Mouse (Mus musculus) cerebellum, postnatal 10 days (tissue): ENCODE measurements at regions not wholly inside any gene's neighbourhood (a gene's known extent, or its start where the extent isn't known, plus 50 kb on each side); places are given as distances from the start of the nearest gene placed in this dataset.

Experiments
- DNase-seq, 2 experiments: peaks; one replicate each; pipeline ENCODE4 v3.0.0; 2021; ENCODE audit warnings: mixed read lengths in 2 of 2

GRCm38 (mm10) chr6:117427351-117428142 is 259.2 kb downstream of the Cxcl12 start:
- no peak for DNase-seq

DNA sequence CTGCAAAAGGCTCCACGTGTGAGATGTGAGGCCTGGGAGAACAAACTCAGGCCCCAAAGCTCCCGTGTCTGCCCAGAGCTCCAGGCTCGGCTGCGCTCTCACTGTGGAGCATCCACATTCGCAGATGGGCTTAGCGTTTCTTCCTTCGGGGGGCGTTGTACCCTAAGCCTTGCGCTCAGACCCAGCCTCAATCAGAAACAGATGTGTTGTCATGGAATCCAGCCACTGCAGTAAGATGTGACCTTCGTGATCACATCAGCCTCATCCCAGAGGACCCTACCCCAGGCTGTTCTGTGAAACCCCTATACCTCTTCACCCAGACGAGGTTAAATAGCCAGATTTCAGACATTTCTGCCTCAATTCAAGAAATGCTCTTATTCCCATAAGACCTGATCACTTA is 260.1 kb downstream of the Cxcl12 start:
- DNase-seq = no peak

DNA sequence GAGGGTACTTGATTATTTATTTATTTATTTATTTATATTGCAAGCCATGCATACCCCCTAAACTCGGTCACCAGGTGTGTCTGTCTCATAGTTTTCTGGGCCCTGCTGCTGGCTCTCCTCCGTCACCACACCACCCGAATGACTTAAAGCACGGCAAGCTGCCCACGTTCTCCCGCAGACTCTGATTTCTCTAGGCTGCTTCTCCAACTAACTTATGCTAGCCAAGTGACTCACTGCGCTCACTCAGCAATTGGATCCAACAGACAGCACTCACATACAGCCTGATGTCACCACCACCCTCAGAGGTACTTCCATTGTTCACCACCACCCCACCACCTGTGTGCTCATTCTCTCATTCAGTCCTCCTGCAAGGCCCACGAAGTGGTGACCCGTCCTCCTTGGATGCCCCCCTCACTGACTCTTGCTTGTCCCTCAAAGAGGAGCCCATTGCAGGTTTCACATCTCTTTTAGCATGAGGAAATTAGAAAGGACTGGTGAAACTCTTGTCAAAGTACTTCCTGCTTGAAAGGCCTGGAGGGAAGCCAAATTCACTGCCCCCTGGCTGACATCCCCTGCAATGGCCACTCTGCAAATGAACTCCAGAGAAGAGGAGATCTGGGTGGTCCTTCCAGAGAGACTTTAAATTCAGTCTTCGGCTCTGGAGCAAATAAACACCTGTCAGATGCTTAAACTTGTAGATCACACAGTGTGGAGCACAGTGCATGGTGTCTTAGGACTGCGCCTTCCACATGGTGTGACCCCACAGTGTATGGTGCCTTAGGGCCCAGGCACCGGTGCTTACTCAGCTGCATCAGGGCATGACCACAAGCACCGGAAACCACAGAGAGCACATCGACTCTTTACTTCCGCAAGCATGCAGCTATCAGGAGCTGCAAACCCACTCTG is 262.8 kb downstream of the Cxcl12 start:
- peak; percentile 48 to 64 for DNase-seq

GRCm38 (mm10) chr6:117436851-117437250 is 268.5 kb downstream of the Cxcl12 start:
- DNase-seq = no peak

- peak; percentile 36 to 54 for DNase-seq
These were observed 269.2 kb downstream of the Cxcl12 start for GRCm38 (mm10) chr6:117437411-117438101.

- no peak for DNase-seq
These were observed 280.3 kb downstream of the Cxcl12 start for GRCm38 (mm10) chr6:117448652-117449051.

DNA sequence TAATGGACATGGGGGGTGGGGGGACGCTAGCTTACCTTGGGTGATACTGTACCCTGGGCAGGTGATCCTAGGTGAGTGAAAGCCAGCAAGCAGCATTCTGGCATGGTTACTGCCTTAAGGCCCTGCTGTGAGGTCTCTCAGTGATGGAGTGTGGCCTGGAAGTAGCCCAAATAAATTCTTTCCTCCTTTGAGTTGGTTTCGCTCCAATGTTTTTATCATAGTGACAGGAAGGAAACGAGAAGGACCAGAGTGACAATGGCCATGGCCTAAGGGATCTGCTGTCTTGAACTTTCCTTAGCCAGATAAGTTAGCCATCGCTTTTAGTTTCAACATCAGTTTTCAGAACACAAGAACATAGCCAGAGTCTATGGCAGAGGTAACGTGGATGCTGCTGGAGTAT is 282.7 kb downstream of the Cxcl12 start:
- no peak for DNase-seq

GRCm38 (mm10) chr6:117460193-117460592 is 291.9 kb downstream of the Cxcl12 start:
- DNase-seq = no peak

DNA sequence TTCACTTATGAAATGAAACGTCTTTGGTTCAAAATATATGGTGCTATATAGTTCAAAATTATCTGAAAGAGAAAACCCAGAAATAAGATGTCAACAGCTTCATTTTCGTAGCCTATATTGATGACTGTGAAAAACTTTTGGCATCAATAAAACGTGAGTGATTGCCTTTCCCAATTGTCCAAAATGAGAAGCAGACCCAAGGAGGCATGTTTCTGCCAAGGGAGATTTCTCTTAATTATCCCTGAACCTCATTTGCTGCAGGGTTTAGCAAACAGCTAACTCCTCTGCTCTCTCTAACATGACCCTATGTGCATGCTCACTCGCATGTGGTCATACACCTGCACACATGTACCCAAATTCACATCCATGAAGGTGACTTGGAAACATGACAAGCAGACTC is 296.8 kb downstream of the Cxcl12 start:
- DNase-seq = no peak

GRCm38 (mm10) chr6:117465606-117466174 is 297.4 kb downstream of the Cxcl12 start:
- no peak for DNase-seq

- DNase-seq = no peak
These were observed 311.0 kb downstream of the Cxcl12 start for GRCm38 (mm10) chr6:117479376-117479775.

- DNase-seq = no peak
These were observed 312.1 kb downstream of the Cxcl12 start for GRCm38 (mm10) chr6:117480396-117480795.

GRCm38 (mm10) chr6:117489161-117489560 is 320.8 kb downstream of the Cxcl12 start:
- peak; percentile 54 to 74 for DNase-seq

GRCm38 (mm10) chr6:117489761-117490396 is 321.5 kb downstream of the Cxcl12 start:
- DNase-seq = no peak

DNA sequence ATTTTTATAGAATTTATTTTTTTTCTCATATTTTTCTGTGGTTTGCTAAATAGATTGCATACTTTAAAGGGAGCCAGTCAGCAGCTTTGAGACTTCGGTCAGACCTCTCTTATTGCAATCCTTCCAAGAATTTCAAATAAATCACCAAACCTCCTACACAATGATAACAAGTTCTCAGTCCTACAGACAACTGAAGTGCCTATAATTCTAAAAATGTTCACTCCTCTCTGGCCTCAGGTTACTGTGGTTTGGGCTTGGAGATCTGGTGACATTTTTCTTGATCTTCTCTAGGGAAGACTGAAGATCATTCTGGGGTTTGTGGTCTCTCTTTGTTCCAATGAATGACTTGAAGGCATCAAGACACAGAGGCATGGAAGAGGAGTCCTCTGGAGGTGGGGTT is 326.6 kb downstream of the Cxcl12 start:
- DNase-seq = no peak

DNA sequence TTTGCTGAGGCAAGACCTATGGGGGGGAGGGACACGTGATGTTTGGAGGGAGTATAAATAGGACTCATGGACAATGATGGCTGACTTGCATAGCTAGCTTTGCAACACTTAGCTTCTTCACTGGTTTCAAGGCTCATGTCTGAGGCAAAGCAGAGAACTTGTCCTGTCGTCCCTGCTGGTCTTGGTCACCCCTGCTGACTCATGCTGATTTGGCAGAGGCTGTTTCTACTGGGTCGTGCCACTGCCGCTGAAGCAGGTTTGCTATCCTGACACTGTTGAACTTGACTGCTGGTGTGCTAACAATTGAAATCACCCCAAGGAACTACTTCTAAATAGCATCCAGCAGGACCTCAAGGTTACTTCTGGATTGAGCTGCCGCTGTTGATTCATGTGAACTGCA is 329.0 kb downstream of the Cxcl12 start:
- no peak for DNase-seq

DNA sequence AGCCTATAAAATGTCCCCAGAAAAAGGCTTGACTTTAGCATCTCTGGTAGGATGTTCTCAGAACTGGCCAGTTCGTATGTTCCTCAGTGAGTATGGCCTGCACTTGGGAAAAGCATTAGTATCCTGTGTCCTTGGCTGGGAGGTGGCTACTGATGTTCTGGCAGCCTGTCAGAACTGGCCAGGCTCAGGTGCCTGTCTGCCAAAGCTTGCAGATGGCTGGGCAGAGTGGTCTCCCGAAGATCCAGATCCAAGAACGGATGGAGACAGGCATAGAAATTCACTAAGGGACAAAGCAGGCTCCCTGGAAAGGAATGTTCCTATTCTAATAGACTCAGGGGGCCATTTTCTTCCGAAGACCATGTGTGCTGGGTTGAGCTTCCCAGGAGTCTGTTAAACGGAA is 329.6 kb downstream of the Cxcl12 start:
- DNase-seq = peak; percentile 84 to 88

DNA sequence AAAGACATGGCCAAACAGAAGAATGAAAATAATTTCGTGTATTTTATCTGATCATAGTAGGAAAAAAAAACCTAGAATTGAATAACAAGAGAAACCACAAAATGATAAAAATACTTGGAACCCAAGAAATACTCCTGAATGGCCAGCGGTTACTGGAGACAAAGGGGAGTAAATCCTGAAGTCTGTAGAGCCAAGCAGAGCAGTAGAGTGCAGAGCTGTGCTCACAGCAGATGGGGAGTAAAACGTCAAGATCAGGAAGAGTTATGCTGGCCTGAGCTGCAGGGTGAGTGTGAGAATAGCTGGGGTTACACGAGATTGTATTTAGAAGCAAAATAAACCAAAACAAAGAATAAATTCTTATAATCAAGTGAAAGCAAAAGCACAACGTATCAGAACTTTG is 334.0 kb downstream of the Cxcl12 start:
- DNase-seq = no peak

DNA sequence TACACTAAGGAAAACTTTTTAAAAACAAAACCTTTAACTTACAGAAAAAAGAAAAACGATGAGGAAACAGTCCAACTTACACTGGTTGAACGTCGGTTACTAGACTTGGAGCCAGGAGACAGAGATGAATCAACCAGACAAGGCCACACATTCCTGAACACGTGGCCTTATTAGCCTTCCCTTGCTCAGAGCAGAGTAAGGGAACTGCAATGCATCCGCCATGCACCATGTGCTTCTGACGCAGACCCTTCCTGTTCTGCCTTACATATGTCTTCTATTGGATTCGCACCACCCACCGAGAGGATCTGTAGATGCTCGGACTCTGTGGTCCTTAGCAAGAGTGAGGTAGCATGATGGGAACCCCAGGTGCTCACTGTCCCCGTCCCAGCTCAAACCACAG is 336.2 kb upstream of the Zfp637 start:
- DNase-seq = no peak

- DNase-seq = no peak
These were observed 335.5 kb upstream of the Zfp637 start for GRCm38 (mm10) chr6:117505431-117505830.

- no peak for DNase-seq
These were observed 334.4 kb upstream of the Zfp637 start for GRCm38 (mm10) chr6:117506619-117507018.

GRCm38 (mm10) chr6:117508860-117509259 is 332.1 kb upstream of the Zfp637 start:
- no peak for DNase-seq
